Comparison of ENCODE assay signal across 7 mouse cellular contexts in the genomic region with DNA sequence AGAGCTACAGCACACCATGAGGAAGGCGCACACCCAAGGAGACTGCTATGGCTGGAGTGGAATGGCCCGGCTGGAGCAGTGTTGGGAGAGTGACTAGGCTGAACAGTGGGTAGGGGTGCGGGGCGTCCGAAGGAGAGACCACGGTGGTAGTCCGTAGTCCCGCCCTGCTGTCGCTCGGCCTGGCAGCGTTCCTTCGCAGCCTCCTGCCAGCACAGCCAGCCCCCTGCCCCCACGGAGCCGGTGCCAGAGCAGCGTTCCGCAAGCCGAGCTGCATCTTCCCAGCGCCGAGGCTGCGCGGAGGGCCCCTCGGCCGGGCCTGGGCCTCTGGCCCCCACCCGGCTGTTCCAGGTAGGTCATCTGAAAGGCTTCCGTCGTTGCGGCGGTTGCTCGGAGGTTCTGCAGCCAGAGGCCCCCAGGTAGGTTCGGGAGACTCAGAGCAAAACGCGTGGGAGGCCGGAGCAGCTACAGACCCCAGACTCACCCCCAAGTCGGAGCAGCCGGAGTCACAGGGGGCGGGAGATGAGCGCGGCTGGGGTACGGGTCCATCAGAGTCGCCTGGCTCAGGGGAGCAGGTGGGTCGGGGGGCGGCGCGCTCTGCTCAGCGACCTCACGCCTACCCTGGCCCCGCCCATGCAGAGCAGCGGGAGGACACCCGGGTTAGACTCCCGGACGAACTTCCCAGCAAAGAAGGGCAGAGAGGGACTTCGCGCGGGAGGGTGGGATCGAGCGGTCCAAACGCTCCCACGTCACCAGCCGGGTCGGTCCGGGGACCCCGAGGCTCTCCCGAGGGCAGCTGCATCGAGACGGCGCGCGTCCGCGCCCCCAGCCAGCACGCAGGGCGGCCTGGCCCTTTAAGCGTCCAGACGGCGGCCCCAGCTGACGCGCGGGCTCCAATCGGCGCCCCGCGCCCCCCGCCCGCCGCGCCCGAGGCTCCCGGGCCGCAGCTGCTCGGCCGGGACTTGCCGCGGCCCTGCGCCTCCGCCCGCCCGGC. TPM values are rescaled to one million over a fixed set of nuclear protein-coding genes. Genes with fewer than 3 reads are reported as not detected.
DNase-seq lines count a peak whose midpoint lies in the region; ATAC-seq and TF ChIP-seq lines count a peak whose summit lies in the region.

A gene (plus strand): TSS at position 240 of the 991 bp plus-strand sequence.

- H3K27me3 ChIP-seq in forebrain, embryonic 16.5 days (replicated peaks; ENCODE audit: control insufficient read depth, insufficient read depth, low read length), result no peaks in the 10 kb centered on the region

- peak; percentile 77 for DNase-seq in R1 (ENCODE audit: low read depth, low spot score)
- DNase-seq in cerebellum, adult 11 months, result peak; percentile 58
- DNase-seq in heart, postnatal 25 days (ENCODE audit: low spot score), result peak; percentile 49
- DNase-seq in layer of hippocampus, adult 2 months (ENCODE audit: low spot score in 2 of 2), result peak; percentile 65 to 74
- DNase-seq in lung, adult 2 months, result peak; percentile 46
- peak; percentile 89 for DNase-seq in retina, postnatal 1 day

- intact Hi-C loops in heart, postnatal 25 days (cut with DNase I), result loop anchor here (5.0 kb wide), 1 partner anchor 73 kb away; no protein-coding TSS in a partner anchor

- H3K4me3 ChIP-seq in forebrain, embryonic 16.5 days (replicated peaks; ENCODE audit: low read length), result peak within 1 kb of the TSS; percentile 94
- peak within 1 kb of the TSS; percentile 82 for H3K4me3 ChIP-seq in layer of hippocampus, adult 2 months
- peak within 1 kb of the TSS; percentile 77 for H3K4me3 ChIP-seq in lung, adult 2 months (replicated peaks; ENCODE audit: extremely low read depth, low read depth, low read length)

- 0 out of 2 replicates have a peak, but pooled peaks have one; percentile 14 for TF ChIP-seq CTCF in layer of hippocampus, adult 2 months (conservative IDR thresholded peaks at IDR 0.05)
- TF ChIP-seq CTCF in lung, adult 2 months (IDR thresholded peaks at IDR 0.05; ENCODE audit: insufficient read depth, low read length), result no peak

- peak within 1 kb of the TSS; percentile 65 for H3K27ac ChIP-seq in forebrain, embryonic 16.5 days (ENCODE audit: low read length)
- H3K27ac ChIP-seq in layer of hippocampus, adult 2 months, result peak within 1 kb of the TSS; percentile 98

- H3K36me3 ChIP-seq in forebrain, embryonic 16.5 days (ENCODE audit: control insufficient read depth, insufficient read depth), result peaks cover 20% of the 10 kb centered on the region

- no peaks in the 10 kb centered on the region for H3K9me3 ChIP-seq in forebrain, embryonic 16.5 days (ENCODE audit: control insufficient read depth, low read length)

- H3K4me1 ChIP-seq in forebrain, embryonic 16.5 days (replicated peaks; ENCODE audit: control insufficient read depth, insufficient read depth, low read length), result peaks cover 27% of the 10 kb centered on the region
- peaks cover 6% of the 10 kb centered on the region for H3K4me1 ChIP-seq in lung, adult 2 months (ENCODE audit: control insufficient read depth, insufficient read depth, low read length)

- H3K4me2 ChIP-seq in forebrain, embryonic 16.5 days (ENCODE audit: low read length), result peak within 1 kb of the TSS; percentile 88

- under 1% methylated on average over 87 of the region's 97 CpGs for WGBS in forebrain, embryonic 16.5 days
- 2% methylated on average over 89 of the region's 97 CpGs for WGBS in lung, adult 2 months

- TF ChIP-seq POLR2A in lung, adult 2 months (IDR thresholded peaks at IDR 0.05; ENCODE audit: borderline replicate concordance, extremely low read depth, low read depth, low read length), result no peak

- peak within 1 kb of the TSS; percentile 92 for H3K9ac ChIP-seq in forebrain, embryonic 16.5 days (replicated peaks; ENCODE audit: low read depth, low read length)

- ATAC-seq in forebrain, embryonic 16.5 days, result peak; percentile 86

RNA-seq across cellular contexts. Expression of the gene that starts here (rescaled TPM):
- polyA plus RNA-seq in forebrain, embryonic 16.5 days (2015; fragmentation: Nextera tagmentation; extraction: Ambion mirVana), result 16.4 and 20.4 TPM in 2 replicates
- 100 to 1,000 TPM; 116 to 128 TPM for total RNA-seq in heart, postnatal 25 days (2021)
- 100 to 1,000 TPM; 101 to 102 TPM for total RNA-seq in layer of hippocampus, adult 2 months (2021)
- 26.8 and 46.2 TPM in 2 replicates for polyA plus RNA-seq in lung, adult 2 months (2012; rRNA removed)

Comparison
In these comparisons a context has a peak if more than half of its experiments do, and no peak if none do; other contexts are left out.
1. Peak in every context shown above with its lines: DNase-seq, ATAC-seq, H3K4me3 ChIP-seq and H3K27ac ChIP-seq.